Mouse (Mus musculus) WW6 (cell line): ENCODE data around the gene Acbd4.

ENCODE experiments used
- DNase-seq: peaks from one replicate; pipeline ENCODE4 v3.0.0-alpha.2; 2013; ENCODE audit warnings: low read depth, low spot score

Acbd4 gene

GRCm38 (mm10) chr11:103101481-103101865, at the start of gene Acbd4, which contains the start of gene Plcd3:
Gene Acbd4 (plus strand): TSS chr11:103101682.
Gene Plcd3 (minus strand): TSS chr11:103101658.
- peak; percentile 78 for DNase-seq

GRCm38 (mm10) chr11:103052078-103052477, 49.4 kb upstream of the Acbd4 start:
- no peak for DNase-seq

- DNase-seq, result no peak
Observed at GRCm38 (mm10) chr11:103053191-103054076, 48.0 kb upstream of the Acbd4 start.

GRCm38 (mm10) chr11:103054798-103055197, 46.7 kb upstream of the Acbd4 start:
- peak; percentile 68 for DNase-seq

GRCm38 (mm10) chr11:103056636-103057035, 44.8 kb upstream of the Acbd4 start:
- DNase-seq, result no peak

- no peak for DNase-seq
Observed at GRCm38 (mm10) chr11:103058499-103059085, 42.9 kb upstream of the Acbd4 start.

GRCm38 (mm10) chr11:103066191-103067050, 35.1 kb upstream of the Acbd4 start:
- no peak for DNase-seq

GRCm38 (mm10) chr11:103067051-103067361, 34.5 kb upstream of the Acbd4 start:
- DNase-seq, result no peak

- DNase-seq, result no peak
Observed at GRCm38 (mm10) chr11:103067457-103068001, 34.0 kb upstream of the Acbd4 start.

- DNase-seq, result no peak
Observed at GRCm38 (mm10) chr11:103068272-103068671, 33.2 kb upstream of the Acbd4 start.

GRCm38 (mm10) chr11:103068884-103069283, 32.6 kb upstream of the Acbd4 start:
- no peak for DNase-seq

- DNase-seq, result no peak
Observed at GRCm38 (mm10) chr11:103069731-103070130, 31.8 kb upstream of the Acbd4 start.

- no peak for DNase-seq
Observed at GRCm38 (mm10) chr11:103070322-103070880, 31.1 kb upstream of the Acbd4 start.

GRCm38 (mm10) chr11:103073671-103074070, 27.8 kb upstream of the Acbd4 start:
- DNase-seq, result no peak

- no peak for DNase-seq
Observed at GRCm38 (mm10) chr11:103074121-103074650, 27.3 kb upstream of the Acbd4 start.

- DNase-seq, result no peak
Observed at GRCm38 (mm10) chr11:103074796-103075323, 26.6 kb upstream of the Acbd4 start.

GRCm38 (mm10) chr11:103076010-103076409, 25.5 kb upstream of the Acbd4 start:
- no peak for DNase-seq

- DNase-seq, result no peak
Observed at GRCm38 (mm10) chr11:103076581-103076980, 24.9 kb upstream of the Acbd4 start.

GRCm38 (mm10) chr11:103078131-103078530, 23.4 kb upstream of the Acbd4 start:
- DNase-seq, result no peak

GRCm38 (mm10) chr11:103080323-103081091, 21.0 kb upstream of the Acbd4 start:
- no peak for DNase-seq
